ENCODE assay signal across 8 mouse cellular contexts in genomic region chr12:59218640-59219321, GRCm38 (mm10). TPM values are rescaled to one million over a fixed set of nuclear protein-coding genes. Genes with fewer than 3 reads are reported as not detected.
DNase-seq lines count a peak whose midpoint lies in the region; ATAC-seq and TF ChIP-seq lines count a peak whose summit lies in the region.

No protein-coding gene starts in this region.

- no peak for TF ChIP-seq CTCF in stomach, postnatal 0 days (IDR thresholded peaks at IDR 0.05; ENCODE audit: low read depth)

- peak overlapping the region; percentile 94 for H3K4me2 ChIP-seq in limb, embryonic 14.5 days (replicated peaks; ENCODE audit: low read depth, low read length, severe bottlenecking)
- peak overlapping the region; percentile 87 for H3K4me2 ChIP-seq in midbrain, embryonic 13.5 days (replicated peaks)
- peak overlapping the region; percentile 93 for H3K4me2 ChIP-seq in stomach, postnatal 0 days (replicated peaks; ENCODE audit: low read depth)

- intact Hi-C loops in left cerebral cortex, postnatal 4 days (cut with DNase I) = no loop called here

- no peak for TF ChIP-seq POLR2A in limb, embryonic 14.5 days (IDR thresholded peaks at IDR 0.05; ENCODE audit: borderline replicate concordance, extremely low read depth, insufficient read depth, insufficient read length)

- TF ChIP-seq EP300 in stomach, postnatal 0 days (optimal IDR thresholded peaks at IDR 0.05) = no peak

- H3K27me3 ChIP-seq in limb, embryonic 14.5 days (ENCODE audit: control insufficient read depth, insufficient read depth, low read length) = no peaks in the 10 kb centered on the region
- H3K27me3 ChIP-seq in midbrain, embryonic 13.5 days = no peaks in the 10 kb centered on the region
- no peaks in the 10 kb centered on the region for H3K27me3 ChIP-seq in stomach, postnatal 0 days (ENCODE audit: control insufficient read depth, insufficient read depth, low read length)

- H3K4me1 ChIP-seq in limb, embryonic 14.5 days (ENCODE audit: control insufficient read depth, insufficient read depth, low read length) = peaks cover 14% of the 10 kb centered on the region
- peaks cover 36% of the 10 kb centered on the region for H3K4me1 ChIP-seq in midbrain, embryonic 13.5 days (replicated peaks)
- no peaks in the 10 kb centered on the region for H3K4me1 ChIP-seq in stomach, postnatal 0 days (replicated peaks; ENCODE audit: control insufficient read depth, insufficient read depth)

- peak; percentile 36 for DNase-seq in left cerebral cortex, adult 11 months (ENCODE audit: low spot score)
- no peak for DNase-seq in left cerebral cortex, postnatal 4 days
- peak; percentile 72 for DNase-seq in cerebellum, adult 9-11 months
- DNase-seq in frontal cortex, postnatal 10 days (ENCODE audit: low spot score in 2 of 2) = peak; percentile 37 to 56
- no peak for DNase-seq in limb, embryonic 14.5 days (ENCODE audit: low spot score)
- no peak for DNase-seq in stomach, postnatal 0 days (ENCODE audit: low spot score)

- no peaks in the 10 kb centered on the region for H3K9me3 ChIP-seq in limb, embryonic 14.5 days (ENCODE audit: control insufficient read depth, low read length)
- no peaks in the 10 kb centered on the region for H3K9me3 ChIP-seq in midbrain, embryonic 13.5 days
- H3K9me3 ChIP-seq in stomach, postnatal 0 days (ENCODE audit: control insufficient read depth, low read length) = no peaks in the 10 kb centered on the region

- H3K4me3 ChIP-seq in limb, embryonic 14.5 days (replicated peaks; ENCODE audit: low read length) = peak overlapping the region; percentile 91
- peak overlapping the region; percentile 99 for H3K4me3 ChIP-seq in midbrain, embryonic 13.5 days (replicated peaks)
- peak overlapping the region; percentile 91 for H3K4me3 ChIP-seq in stomach, postnatal 0 days (ENCODE audit: low read depth, low read length)

- H3K27ac ChIP-seq in limb, embryonic 14.5 days (replicated peaks; ENCODE audit: low read depth, low read length) = peak overlapping the region; percentile 95
- H3K27ac ChIP-seq in midbrain, embryonic 13.5 days = peak overlapping the region; percentile 97
- H3K27ac ChIP-seq in stomach, postnatal 0 days (replicated peaks) = peak overlapping the region; percentile 97

- H3K36me3 ChIP-seq in limb, embryonic 14.5 days (ENCODE audit: control insufficient read depth, insufficient read depth, low read length) = no peaks in the 10 kb centered on the region
- H3K36me3 ChIP-seq in midbrain, embryonic 13.5 days = no peaks in the 10 kb centered on the region
- no peaks in the 10 kb centered on the region for H3K36me3 ChIP-seq in stomach, postnatal 0 days (ENCODE audit: control insufficient read depth, insufficient read depth, low read length)

- ATAC-seq in inflammation-experienced regulatory T-cells, adult 6 months = peak; percentile 20
- ATAC-seq in limb, embryonic 14.5 days (ENCODE audit: low FRiP score, low read depth) = peak; percentile 3; the same call in 1 of the 2 replicates
- ATAC-seq in midbrain, embryonic 13.5 days = peak; percentile 5
- no peak; the same call in none of the 2 replicates for ATAC-seq in stomach, postnatal 0 days (ENCODE audit: low FRiP score, low TSS enrichment)

- H3K9ac ChIP-seq in limb, embryonic 14.5 days (ENCODE audit: low read depth, low read length, severe bottlenecking) = peak overlapping the region; percentile 85
- H3K9ac ChIP-seq in midbrain, embryonic 13.5 days (replicated peaks) = peak overlapping the region; percentile 96
- H3K9ac ChIP-seq in stomach, postnatal 0 days (ENCODE audit: low read length) = peak overlapping the region; percentile 88

- 2% methylated on average over 37 of the region's 69 CpGs for WGBS in limb, embryonic 14.5 days
- under 1% methylated on average over 61 of the region's 69 CpGs for WGBS in midbrain, embryonic 13.5 days
- under 1% methylated on average over 64 of the region's 69 CpGs for WGBS in stomach, postnatal 0 days

RNA-seq across cellular contexts. Expression of gene Fbxo33, which starts 0.7 kb away (rescaled TPM):
- total RNA-seq in left cerebral cortex, postnatal 4 days (2021) = 10 to 100 TPM; 18.9 to 20.3 TPM
- polyA plus RNA-seq in inflammation-experienced regulatory T-cells, adult 6 months (2017; shearing (Covaris generic)) = 10 to 100 TPM; 11.4 to 20.7 (median 17.2) TPM
- polyA plus RNA-seq in limb, embryonic 14.5 days (2012; rRNA removed) = 10.2 and 12.8 TPM in 2 replicates
- polyA plus RNA-seq in limb, embryonic 14.5 days (2014; fragmentation: Nextera tagmentation; extraction: Ambion mirVana) = 10.5 and 11.0 TPM in 2 replicates
- 7.4 and 8.0 TPM in 2 replicates for polyA plus RNA-seq in midbrain, embryonic 13.5 days (2015; fragmentation: Nextera tagmentation; extraction: Ambion mirVana)
- polyA plus RNA-seq in stomach, postnatal 0 days (2015; fragmentation: Nextera tagmentation; extraction: Ambion mirVana) = 8.5 and 9.6 TPM in 2 replicates

Comparison
In these comparisons a context has a peak if more than half of its experiments do, and no peak if none do; other contexts are left out.
1. DNase-seq: peak in left cerebral cortex, adult 11 months (single experiment), cerebellum, adult 9-11 months (single experiment) and frontal cortex, postnatal 10 days (2 of 2); none in left cerebral cortex, postnatal 4 days (single experiment), limb, embryonic 14.5 days (single experiment) and stomach, postnatal 0 days (single experiment).
2. Peak in every context shown above with its lines, with median percentiles within 50 percentile points of each other: H3K27ac ChIP-seq, H3K4me2 ChIP-seq, H3K4me3 ChIP-seq and H3K9ac ChIP-seq.